Mouse (Mus musculus) midbrain, embryonic 11.5 days (tissue): ENCODE measurements around the gene Pard3. TPM values are rescaled to one million over a fixed set of nuclear protein-coding genes. Genes with fewer than 3 reads are reported as not detected.

Experiments used
- ATAC-seq: fragments of 200-750 bp; cut with Nextera tagmentation; 2 replicates; pipeline ENCODE4 v1.8.0; 2017; ENCODE audit warnings: moderate TSS enrichment, moderate library complexity; ENCODE audit not compliant: low FRiP score
- DNase-seq: peaks from one replicate; pipeline ENCODE4 v3.0.0; 2015; ENCODE audit warnings: low spot score; ENCODE audit errors: missing footprints
- H3K27ac ChIP-seq: fragments of 300-500 bp; sonication (generic); 2 replicates; pipeline ENCODE4 v1.5.1; 2014; ENCODE audit warnings: low read depth, low read length
- H3K27me3 ChIP-seq: fragments of 300-500 bp; sonication (generic); 2 replicates; pipeline ENCODE4 v1.6.1; 2014; ENCODE audit warnings: mild to moderate bottlenecking, low read length, moderate library complexity, mixed read lengths; ENCODE audit not compliant: control insufficient read depth, insufficient read depth
- H3K36me3 ChIP-seq: fragments of 300-500 bp; sonication (generic); 2 replicates; pipeline ENCODE4 v1.6.1; 2014; ENCODE audit warnings: mild to moderate bottlenecking, low read length, moderate library complexity, mixed read lengths; ENCODE audit not compliant: control insufficient read depth, insufficient read depth
- H3K4me1 ChIP-seq: fragments of 300-500 bp; sonication (generic); 2 replicates; pipeline ENCODE4 v1.6.1; 2014; ENCODE audit warnings: low read length; ENCODE audit not compliant: control insufficient read depth, insufficient read depth
- H3K4me2 ChIP-seq: fragments of 300-500 bp; sonication (generic); 2 replicates; pipeline ENCODE4 v1.6.1; 2014; ENCODE audit warnings: mild to moderate bottlenecking, moderate library complexity
- H3K4me3 ChIP-seq: fragments of 300-500 bp; sonication (generic); 2 replicates; pipeline ENCODE4 v1.5.1; 2014; ENCODE audit warnings: low read depth, low read length
- H3K9ac ChIP-seq: fragments of 300-500 bp; sonication (generic); 2 replicates; pipeline ENCODE4 v1.6.1; 2014; ENCODE audit warnings: low read length
- H3K9me3 ChIP-seq: fragments of 300-500 bp; sonication (generic); 2 replicates; pipeline ENCODE4 v1.6.1; 2016; ENCODE audit warnings: low read length; ENCODE audit not compliant: control insufficient read depth
- WGBS: fragments of 180-500 bp; shearing (Covaris S2); extraction: QIAGEN DNeasy Blood & Tissue Kit; methylation state at CpG from one replicate; pipeline ENCODE4 v1.1.7; 2014; 5-methylcytosine and 5-hydroxymethylcytosine counted together
- polyA plus RNA-seq: library from polyadenylated mRNA; unstranded; fragments of >200 nt; fragmentation: Nextera tagmentation; extraction: Ambion mirVana; gene quantifications from 2 replicates; pipeline ENCODE4 v1.2.1, GENCODE M21; 2014

The Pard3 gene
- polyA plus RNA-seq, 1 experiment from 2014 or later, result 30.4 TPM

- Histone ChIP-seq H3K27ac (no peak overlapping the region; the same call in 1 of the 2 replicates), H3K4me2 (no peak overlapping the region), H3K9ac (no peak overlapping the region), H3K4me3 (no peak overlapping the region), H3K4me1 (peaks cover 3% of the 10 kb centered on the region; the same call in 1 of the 2 replicates), H3K9me3 (no peaks in the 10 kb centered on the region), H3K27me3 (no peaks in the 10 kb centered on the region), H3K36me3 (no peaks in the 10 kb centered on the region)
- no peak for DNase-seq
- WGBS, result 58% methylated on average over 6 of the region's 6 CpGs
- 0 out of 2 replicates have a peak, but pooled peaks have one; percentile 53 for ATAC-seq
Observed at GRCm38 (mm10) chr8:127491963-127492362, 428.3 kb downstream of the Pard3 start.

GRCm38 (mm10) chr8:127495226-127495780 is 431.6 kb downstream of the Pard3 start:
- DNase-seq (peak; percentile 88), ATAC-seq (no peak)
- Histone ChIP-seq H3K36me3 (no peaks in the 10 kb centered on the region), H3K4me1 (peaks cover 24% of the 10 kb centered on the region), H3K4me3 (no peak overlapping the region), H3K9ac (no peak overlapping the region), H3K27me3 (no peaks in the 10 kb centered on the region), H3K4me2 (no peak overlapping the region), H3K9me3 (no peaks in the 10 kb centered on the region), H3K27ac (no peak overlapping the region)
- 57% methylated on average over 4 of the region's 4 CpGs for WGBS

DNA sequence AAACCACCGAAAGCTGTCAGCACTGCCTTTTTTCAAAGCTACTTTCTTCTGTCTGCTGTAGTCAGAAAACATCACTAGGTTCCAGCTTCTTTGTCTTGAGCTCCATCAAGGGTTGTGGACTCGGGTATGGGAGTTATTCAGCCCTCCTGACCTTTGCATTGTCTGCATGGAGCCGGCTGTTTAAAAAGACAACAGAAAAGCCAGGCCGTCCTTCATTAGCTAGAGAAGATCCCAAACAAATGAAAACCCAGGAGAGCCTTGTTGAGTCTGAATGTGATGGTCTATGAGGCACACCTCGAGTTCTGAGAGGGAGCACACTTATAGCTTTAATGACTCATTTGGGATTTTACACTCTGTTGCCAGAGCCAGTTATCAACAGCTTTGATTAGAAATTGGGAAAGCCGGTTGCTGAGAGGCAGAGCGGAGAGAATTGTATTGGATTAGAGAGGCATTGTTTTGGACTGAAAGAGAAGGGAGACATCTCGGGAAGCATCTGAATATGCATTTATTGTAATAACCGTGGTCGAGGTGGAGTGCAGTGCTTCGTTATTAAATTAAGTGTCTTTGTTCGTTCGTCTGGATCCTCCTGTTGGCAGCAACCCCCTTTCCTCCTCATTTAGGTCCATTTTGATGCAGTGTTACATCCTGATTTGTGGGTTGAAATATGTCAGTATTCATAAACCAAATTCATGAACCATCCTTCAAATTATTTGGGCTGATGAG is 435.5 kb downstream of the Pard3 start:
- Histone ChIP-seq H3K9me3 (no peaks in the 10 kb centered on the region), H3K4me1 (peaks cover 23% of the 10 kb centered on the region), H3K27ac (peak overlapping the region; percentile 45), H3K27me3 (no peaks in the 10 kb centered on the region), H3K9ac (peak overlapping the region; percentile 22; the same call in 1 of the 2 replicates), H3K36me3 (no peaks in the 10 kb centered on the region), H3K4me3 (no peak overlapping the region), H3K4me2 (peak overlapping the region; percentile 12; the same call in 1 of the 2 replicates)
- peak; percentile 94 for DNase-seq
- ATAC-seq, result peak; percentile 66
- 16% methylated on average over 13 of the region's 13 CpGs for WGBS

DNA sequence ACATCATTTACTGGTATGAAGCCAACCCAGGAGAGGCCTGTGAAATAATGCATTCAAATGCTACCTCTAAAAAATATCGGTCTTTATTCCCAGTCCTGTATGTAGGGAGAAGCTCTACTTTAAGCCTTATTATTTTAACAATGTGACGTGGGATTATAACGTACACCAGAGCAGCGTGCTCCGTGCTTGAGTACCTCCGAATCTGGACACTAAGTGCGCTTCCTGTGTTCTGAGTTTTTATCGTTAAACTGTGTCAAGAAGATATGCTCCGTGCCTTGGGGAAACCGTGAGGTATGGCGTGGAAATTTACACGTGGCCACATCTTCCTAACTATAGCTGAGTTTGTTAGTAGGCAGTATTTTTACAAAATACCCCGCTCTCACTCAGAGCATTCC is 436.0 kb downstream of the Pard3 start:
- peaks cover 23% of the 10 kb centered on the region for H3K4me1 ChIP-seq
- WGBS, result 54% methylated on average over 13 of the region's 13 CpGs
- no peaks in the 10 kb centered on the region for H3K27me3 ChIP-seq
- H3K9me3 ChIP-seq, result no peaks in the 10 kb centered on the region
- ATAC-seq (0 out of 2 replicates have a peak, but pooled peaks have one; percentile 17), DNase-seq (no peak)
- peak overlapping the region; percentile 5; the same call in 1 of the 2 replicates for H3K4me2 ChIP-seq
- H3K27ac ChIP-seq, result peak overlapping the region; percentile 37
- no peak overlapping the region for H3K4me3 ChIP-seq
- no peaks in the 10 kb centered on the region for H3K36me3 ChIP-seq
- H3K9ac ChIP-seq, result no peak overlapping the region

GRCm38 (mm10) chr8:127500206-127500605 is 436.5 kb downstream of the Pard3 start:
- H3K9me3 ChIP-seq, result no peaks in the 10 kb centered on the region
- H3K4me3 ChIP-seq, result no peak overlapping the region
- H3K4me2 ChIP-seq, result peak overlapping the region; percentile 5; the same call in 1 of the 2 replicates
- H3K36me3 ChIP-seq, result no peaks in the 10 kb centered on the region
- ATAC-seq, result peak; percentile 77
- H3K4me1 ChIP-seq, result peaks cover 23% of the 10 kb centered on the region
- H3K27me3 ChIP-seq, result no peaks in the 10 kb centered on the region
- peak overlapping the region; percentile 37 for H3K27ac ChIP-seq
- peak; percentile 88 for DNase-seq
- 11% methylated on average over 7 of the region's 7 CpGs for WGBS
- no peak overlapping the region for H3K9ac ChIP-seq

GRCm38 (mm10) chr8:127501756-127502155 is 438.1 kb downstream of the Pard3 start:
- Histone ChIP-seq H3K27ac (no peak overlapping the region), H3K4me1 (peaks cover 23% of the 10 kb centered on the region), H3K4me3 (no peak overlapping the region), H3K36me3 (no peaks in the 10 kb centered on the region), H3K9me3 (no peaks in the 10 kb centered on the region), H3K27me3 (no peaks in the 10 kb centered on the region), H3K4me2 (no peak overlapping the region), H3K9ac (no peak overlapping the region)
- DNase-seq (no peak), ATAC-seq (no peak)
- 93% methylated on average over 1 of the region's 1 CpGs for WGBS

DNA sequence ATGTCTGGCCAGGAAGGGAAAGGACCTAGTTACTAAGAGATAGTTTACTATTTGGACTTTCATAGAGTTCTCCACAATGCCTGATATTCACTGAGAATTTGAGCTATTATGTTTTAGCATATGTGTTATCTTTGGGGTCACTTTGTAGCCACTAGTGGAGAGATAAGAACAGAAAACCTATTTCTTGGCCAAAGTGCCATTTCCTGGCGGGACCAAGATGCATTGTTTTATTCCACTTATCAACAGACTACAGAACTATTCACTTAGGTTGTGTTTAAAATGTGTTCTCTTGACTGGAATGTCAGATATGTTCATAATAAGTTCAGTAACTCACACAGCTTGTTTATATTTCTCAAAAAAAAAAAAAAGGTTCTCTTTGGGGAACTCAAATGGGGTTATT is 441.6 kb downstream of the Pard3 start:
- H3K27ac ChIP-seq, result no peak overlapping the region
- no peaks in the 10 kb centered on the region for H3K27me3 ChIP-seq
- H3K9ac ChIP-seq, result no peak overlapping the region
- H3K4me3 ChIP-seq, result no peak overlapping the region
- H3K4me2 ChIP-seq, result no peak overlapping the region
- no peaks in the 10 kb centered on the region for H3K9me3 ChIP-seq
- H3K36me3 ChIP-seq, result no peaks in the 10 kb centered on the region
- peaks cover 3% of the 10 kb centered on the region; the same call in 1 of the 2 replicates for H3K4me1 ChIP-seq
- ATAC-seq (no peak), DNase-seq (no peak)
- WGBS, result 92% methylated on average over 1 of the region's 1 CpGs

DNA sequence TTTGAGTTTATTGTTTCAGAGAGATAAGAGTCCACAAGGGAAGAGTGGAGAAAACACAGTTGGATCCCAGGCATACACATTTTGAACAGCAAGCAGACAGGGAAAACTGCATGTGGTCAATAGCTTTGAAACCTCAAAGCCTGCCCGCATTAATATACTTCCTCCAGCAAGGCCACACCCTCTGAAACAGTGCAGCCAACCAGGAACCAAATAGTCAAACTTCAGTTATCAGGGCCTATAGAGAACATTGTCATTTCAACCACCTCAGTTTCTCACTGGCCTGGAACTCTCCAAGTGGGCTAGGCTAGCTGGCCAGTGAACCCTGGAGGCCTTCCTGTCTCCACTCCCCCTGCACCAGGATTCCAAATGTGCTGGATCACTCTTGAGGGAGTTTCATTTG is 442.6 kb downstream of the Pard3 start:
- Histone ChIP-seq H3K9me3 (no peaks in the 10 kb centered on the region), H3K27ac (no peak overlapping the region), H3K4me1 (no peaks in the 10 kb centered on the region), H3K4me3 (no peak overlapping the region), H3K4me2 (no peak overlapping the region), H3K9ac (no peak overlapping the region), H3K27me3 (no peaks in the 10 kb centered on the region), H3K36me3 (no peaks in the 10 kb centered on the region)
- 93% methylated on average over 1 of the region's 1 CpGs for WGBS
- DNase-seq (no peak), ATAC-seq (no peak)

GRCm38 (mm10) chr8:127511341-127511740 is 447.6 kb downstream of the Pard3 start:
- 95% methylated on average over 1 of the region's 1 CpGs for WGBS
- no peak for ATAC-seq
- H3K27ac ChIP-seq, result no peak overlapping the region

More at GRCm38 (mm10) chr8:127511341-127511740, 447.6 kb downstream of the Pard3 start:
- H3K4me2 ChIP-seq, result no peak overlapping the region
- no peaks in the 10 kb centered on the region for H3K36me3 ChIP-seq
- H3K9ac ChIP-seq, result no peak overlapping the region
- no peaks in the 10 kb centered on the region for H3K27me3 ChIP-seq
- H3K4me1 ChIP-seq, result peaks cover 2% of the 10 kb centered on the region; the same call in 1 of the 2 replicates
- DNase-seq, result no peak
- H3K4me3 ChIP-seq, result no peak overlapping the region
- H3K9me3 ChIP-seq, result no peaks in the 10 kb centered on the region
